Mouse (Mus musculus): ENCODE data around the gene Fam219a. TPM values are rescaled to one million over a fixed set of nuclear protein-coding genes. Genes with fewer than 3 reads are reported as not detected.

Fam219a gene
- polyA plus RNA-seq, 1 experiment from 2014 or later = 2.0 TPM

GRCm38 (mm10) chr4:41517233-41517632 is 52.1 kb downstream of the Fam219a start, which contains the start of gene 1110017D15Rik:
1110017D15Rik (minus strand) TSS chr4:41517333.
- no peak for DNase-seq (ENCODE audit: low spot score)
- Histone ChIP-seq H3K36me3 (replicated peaks) (no peaks in the 10 kb centered on the region), H3K4me1 (peaks cover 33% of the 10 kb centered on the region), H3K27ac (replicated peaks) (no peak within 1 kb of the TSS), H3K9me3 (no peaks in the 10 kb centered on the region), H3K27me3 (replicated peaks; ENCODE audit: low read depth, poor library complexity, severe bottlenecking) (peaks cover 35% of the 10 kb centered on the region), H3K4me3 (no peak within 1 kb of the TSS)
- 93% methylated on average over 2 of the region's 2 CpGs for WGBS

- Histone ChIP-seq H3K4me3 (peak overlapping the region; percentile 4; the same call in 1 of the 2 replicates), H3K9me3 (no peaks in the 10 kb centered on the region), H3K4me1 (peaks cover 34% of the 10 kb centered on the region), H3K27me3 (replicated peaks; ENCODE audit: low read depth, poor library complexity, severe bottlenecking) (peaks cover 38% of the 10 kb centered on the region), H3K36me3 (replicated peaks) (no peaks in the 10 kb centered on the region), H3K27ac (replicated peaks) (peak overlapping the region; percentile 78)
- peak; percentile 75 for DNase-seq (ENCODE audit: low spot score)
- 15% methylated on average over 8 of the region's 8 CpGs for WGBS
Observed at GRCm38 (mm10) chr4:41513714-41514113, 55.6 kb downstream of the Fam219a start.

- WGBS = 28% methylated on average over 4 of the region's 4 CpGs
- DNase-seq (ENCODE audit: low spot score) = peak; percentile 40
- Histone ChIP-seq H3K9me3 (no peaks in the 10 kb centered on the region), H3K36me3 (replicated peaks) (no peaks in the 10 kb centered on the region), H3K4me3 (peak overlapping the region; percentile 4; the same call in 1 of the 2 replicates), H3K27me3 (replicated peaks; ENCODE audit: low read depth, poor library complexity, severe bottlenecking) (peaks cover 42% of the 10 kb centered on the region), H3K4me1 (peaks cover 35% of the 10 kb centered on the region), H3K27ac (replicated peaks) (peak overlapping the region; percentile 78)
Observed at GRCm38 (mm10) chr4:41513309-41513708, 56.0 kb downstream of the Fam219a start.

- H3K4me3 ChIP-seq = no peak overlapping the region
- H3K27me3 ChIP-seq (replicated peaks; ENCODE audit: low read depth, poor library complexity, severe bottlenecking) = peaks cover 70% of the 10 kb centered on the region
Observed at GRCm38 (mm10) chr4:41507998-41508397, 61.3 kb downstream of the Fam219a start.

GRCm38 (mm10) chr4:41507326-41507924 is 61.9 kb downstream of the Fam219a start:
- peaks cover 3% of the 10 kb centered on the region; the same call in 1 of the 2 replicates for H3K9me3 ChIP-seq
- 1% methylated on average over 22 of the region's 22 CpGs for WGBS
- no peaks in the 10 kb centered on the region for H3K36me3 ChIP-seq (replicated peaks)
- DNase-seq (ENCODE audit: low spot score) = peak; percentile 65
- peaks cover 70% of the 10 kb centered on the region for H3K27me3 ChIP-seq (replicated peaks; ENCODE audit: low read depth, poor library complexity, severe bottlenecking)
- peaks cover 48% of the 10 kb centered on the region for H3K4me1 ChIP-seq
- peak overlapping the region; percentile 62 for H3K4me3 ChIP-seq
- H3K27ac ChIP-seq (replicated peaks) = peak overlapping the region; percentile 89

More at GRCm38 (mm10) chr4:41507998-41508397, 61.3 kb downstream of the Fam219a start:
- H3K36me3 ChIP-seq (replicated peaks) = no peaks in the 10 kb centered on the region
- no peak overlapping the region for H3K27ac ChIP-seq (replicated peaks)
- peaks cover 48% of the 10 kb centered on the region for H3K4me1 ChIP-seq
- DNase-seq (ENCODE audit: low spot score) = no peak
- WGBS = 45% methylated on average over 7 of the region's 7 CpGs
- peaks cover 3% of the 10 kb centered on the region; the same call in 1 of the 2 replicates for H3K9me3 ChIP-seq

- Histone ChIP-seq H3K36me3 (replicated peaks) (no peaks in the 10 kb centered on the region), H3K27ac (replicated peaks) (peak overlapping the region; percentile 89), H3K4me3 (peak overlapping the region; percentile 62), H3K4me1 (peaks cover 49% of the 10 kb centered on the region), H3K27me3 (replicated peaks; ENCODE audit: low read depth, poor library complexity, severe bottlenecking) (peaks cover 71% of the 10 kb centered on the region), H3K9me3 (peaks cover 3% of the 10 kb centered on the region; the same call in 1 of the 2 replicates)
- under 1% methylated on average over 29 of the region's 29 CpGs for WGBS
- DNase-seq (ENCODE audit: low spot score) = peak; percentile 93
Observed at GRCm38 (mm10) chr4:41506906-41507305, 62.4 kb downstream of the Fam219a start.

GRCm38 (mm10) chr4:41506156-41506555 is 63.2 kb downstream of the Fam219a start:
- peak overlapping the region; percentile 62 for H3K4me3 ChIP-seq
- peaks cover 71% of the 10 kb centered on the region for H3K27me3 ChIP-seq (replicated peaks; ENCODE audit: low read depth, poor library complexity, severe bottlenecking)
- peak overlapping the region; percentile 89 for H3K27ac ChIP-seq (replicated peaks)
- WGBS = 8% methylated on average over 13 of the region's 13 CpGs
- H3K36me3 ChIP-seq (replicated peaks) = no peaks in the 10 kb centered on the region
- DNase-seq (ENCODE audit: low spot score) = peak; percentile 62
- peaks cover 51% of the 10 kb centered on the region for H3K4me1 ChIP-seq
- H3K9me3 ChIP-seq = peaks cover 3% of the 10 kb centered on the region; the same call in 1 of the 2 replicates

GRCm38 (mm10) chr4:41505131-41505551 is 64.2 kb downstream of the Fam219a start:
- H3K27me3 ChIP-seq (replicated peaks; ENCODE audit: low read depth, poor library complexity, severe bottlenecking) = peaks cover 75% of the 10 kb centered on the region
- DNase-seq (ENCODE audit: low spot score) = no peak
- no peaks in the 10 kb centered on the region for H3K36me3 ChIP-seq (replicated peaks)
- H3K4me3 ChIP-seq = no peak overlapping the region
- peaks cover 51% of the 10 kb centered on the region for H3K4me1 ChIP-seq
- WGBS = 49% methylated on average over 11 of the region's 11 CpGs
- no peak overlapping the region for H3K27ac ChIP-seq (replicated peaks)
- H3K9me3 ChIP-seq = peaks cover 3% of the 10 kb centered on the region; the same call in 1 of the 2 replicates

GRCm38 (mm10) chr4:41504325-41504724 is 65.0 kb downstream of the Fam219a start:
- no peak overlapping the region for H3K27ac ChIP-seq (replicated peaks)
- H3K36me3 ChIP-seq (replicated peaks) = no peaks in the 10 kb centered on the region
- peaks cover 3% of the 10 kb centered on the region; the same call in 1 of the 2 replicates for H3K9me3 ChIP-seq
- H3K4me3 ChIP-seq = no peak overlapping the region
- peaks cover 75% of the 10 kb centered on the region for H3K27me3 ChIP-seq (replicated peaks; ENCODE audit: low read depth, poor library complexity, severe bottlenecking)
- H3K4me1 ChIP-seq = peaks cover 52% of the 10 kb centered on the region
- DNase-seq (ENCODE audit: low spot score) = no peak
- WGBS = 75% methylated on average over 5 of the region's 5 CpGs

GRCm38 (mm10) chr4:41502986-41503412 is 66.3 kb downstream of the Fam219a start, which contains the start of gene AI464131:
AI464131 (minus strand) TSS chr4:41503076.
- DNase-seq (ENCODE audit: low spot score) = peak; percentile 99
- Histone ChIP-seq H3K9me3 (peaks cover 3% of the 10 kb centered on the region; the same call in 1 of the 2 replicates), H3K27ac (replicated peaks) (peak within 1 kb of the TSS; percentile 57), H3K27me3 (replicated peaks; ENCODE audit: low read depth, poor library complexity, severe bottlenecking) (peaks cover 75% of the 10 kb centered on the region), H3K4me1 (peaks cover 57% of the 10 kb centered on the region), H3K4me3 (peak within 1 kb of the TSS; percentile 59), H3K36me3 (replicated peaks) (no peaks in the 10 kb centered on the region)
- under 1% methylated on average over 18 of the region's 18 CpGs for WGBS

GRCm38 (mm10) chr4:41502171-41502940 is 67.0 kb downstream of the Fam219a start:
- Histone ChIP-seq H3K27me3 (replicated peaks; ENCODE audit: low read depth, poor library complexity, severe bottlenecking) (peaks cover 78% of the 10 kb centered on the region), H3K9me3 (peaks cover 3% of the 10 kb centered on the region; the same call in 1 of the 2 replicates), H3K27ac (replicated peaks) (peak overlapping the region; percentile 57), H3K36me3 (replicated peaks) (no peaks in the 10 kb centered on the region), H3K4me1 (peaks cover 57% of the 10 kb centered on the region), H3K4me3 (peak overlapping the region; percentile 59)
- WGBS = 8% methylated on average over 20 of the region's 20 CpGs
- DNase-seq (ENCODE audit: low spot score) = no peak

- 72% methylated on average over 4 of the region's 4 CpGs for WGBS
- Histone ChIP-seq H3K4me3 (no peak overlapping the region), H3K9me3 (peaks cover 3% of the 10 kb centered on the region; the same call in 1 of the 2 replicates), H3K36me3 (replicated peaks) (no peaks in the 10 kb centered on the region), H3K27me3 (replicated peaks; ENCODE audit: low read depth, poor library complexity, severe bottlenecking) (peaks cover 84% of the 10 kb centered on the region), H3K4me1 (peaks cover 44% of the 10 kb centered on the region), H3K27ac (replicated peaks) (no peak overlapping the region)
- DNase-seq (ENCODE audit: low spot score) = no peak
Observed at GRCm38 (mm10) chr4:41500787-41501186, 68.6 kb downstream of the Fam219a start.
